Mouse (Mus musculus) cerebellum, adult 2 months (tissue): ENCODE data around the gene Il19.

ENCODE experiments used
- CTCF ChIP-seq: fragments of 200-500 bp; IDR thresholded peaks from 2 replicates; pipeline ENCODE4 v1.5.1; 2011; ENCODE audit warnings: low read depth, mild to moderate bottlenecking, control low read depth, low read length, moderate library complexity, borderline replicate concordance; ENCODE audit not compliant: insufficient read depth
- POLR2A ChIP-seq: fragments of 200-500 bp; IDR thresholded peaks from 2 replicates; pipeline ENCODE4 v1.6.1; 2011; ENCODE audit warnings: low read length, control low read depth, borderline replicate concordance; ENCODE audit not compliant: insufficient read depth

DNA sequence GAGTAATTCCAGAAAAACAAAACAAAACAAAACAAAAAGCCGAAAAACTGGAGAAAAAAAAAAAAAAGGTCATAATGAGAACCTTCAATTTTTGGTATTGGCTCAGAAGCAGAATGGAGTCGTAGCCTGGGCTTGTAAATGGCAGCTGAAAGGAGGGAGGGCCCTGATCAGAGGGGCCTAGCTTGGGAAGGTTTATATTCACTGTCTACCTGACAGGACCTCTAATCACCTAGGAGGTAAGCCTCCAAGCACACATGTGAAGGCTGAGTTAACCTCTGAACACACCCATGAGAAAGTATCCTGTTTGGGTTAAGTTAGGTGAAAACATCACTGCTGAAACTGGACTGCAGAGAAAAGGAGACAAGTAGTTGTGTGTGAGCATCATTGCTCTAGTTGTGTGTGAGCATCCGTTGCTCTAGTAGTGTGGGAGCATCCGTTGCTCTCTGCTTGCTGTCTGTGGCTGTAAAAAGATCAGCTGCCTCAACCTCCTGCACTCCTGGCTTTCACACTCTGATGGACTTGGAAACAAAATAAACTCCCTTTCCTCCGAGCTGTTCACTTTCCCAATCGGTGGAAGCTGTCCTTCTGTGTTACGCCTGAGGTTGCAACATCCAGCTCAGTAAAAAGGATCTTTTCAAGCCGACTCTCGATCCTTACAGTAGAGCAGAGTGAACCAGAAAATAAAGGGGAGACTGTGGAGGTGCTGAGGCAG lies 46.4 kb downstream of the Il19 start:
- TF ChIP-seq CTCF (no peak), POLR2A (no peak)
